Mouse (Mus musculus) cerebellum, postnatal 25 days (tissue): ENCODE results near the gene Ugcg.
"Not testable (repeated sequence)": the region's sequence is repeated elsewhere in the genome, so short reads cannot be mapped to it uniquely, and the experiment has no call there.

ENCODE experiments used
- DNase-seq, 2 experiments: peaks; one replicate each; pipeline ENCODE4 v3.0.0; 2021; ENCODE audit warnings: mixed read lengths in 2 of 2

The Ugcg gene

DNA sequence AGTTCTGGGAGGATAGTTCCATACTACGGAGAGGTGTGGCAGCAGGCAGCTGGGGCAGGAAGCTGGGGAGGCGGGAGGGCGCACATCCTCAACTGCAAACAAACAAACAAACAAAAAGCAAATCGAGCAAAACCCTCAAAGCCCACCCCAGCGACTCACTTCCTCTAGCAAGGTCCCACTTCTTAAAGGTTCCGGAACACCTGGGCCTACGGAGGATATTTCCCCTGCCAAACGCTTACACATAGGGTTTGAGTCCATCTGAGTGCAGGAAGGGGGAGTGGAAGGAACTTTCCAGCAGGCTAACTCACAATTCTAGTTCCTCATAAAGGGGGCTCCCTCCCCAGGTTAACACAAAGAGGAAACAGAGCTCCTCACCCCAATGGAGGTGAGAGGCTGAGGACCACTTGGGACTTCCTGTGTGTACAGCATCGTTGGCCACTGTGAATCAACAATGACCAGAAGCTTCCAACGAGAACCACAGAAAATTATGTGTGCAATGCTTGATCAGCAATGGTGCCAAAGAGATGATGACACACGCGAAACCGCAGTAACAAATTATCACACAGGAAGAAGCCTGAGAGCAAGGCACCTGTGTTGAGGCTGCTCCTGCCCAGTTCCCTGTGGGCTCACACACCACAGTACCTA, 71.9 kb downstream of the Ugcg start:
- DNase-seq = no peak

DNA sequence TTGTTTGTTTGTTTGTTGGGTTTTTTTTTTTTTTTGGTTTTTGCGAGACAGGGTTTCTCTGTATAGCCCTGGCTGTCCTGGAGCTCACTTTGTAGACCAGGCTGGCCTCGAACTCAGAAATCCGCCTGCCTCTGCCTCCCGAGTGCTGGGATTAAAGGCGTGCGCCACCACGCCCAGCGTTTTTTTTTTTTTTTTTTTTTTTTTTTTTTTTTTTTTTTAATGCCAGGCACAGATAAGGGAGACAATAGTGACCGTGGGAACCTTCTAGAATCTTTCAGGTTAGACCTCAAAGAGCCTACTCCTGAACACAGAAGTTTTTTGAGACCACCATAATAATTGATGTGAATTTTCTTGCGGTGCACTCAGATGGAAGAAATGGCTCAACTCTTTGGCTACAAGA, 72.5 kb downstream of the Ugcg start:
- not testable (repeated sequence) for DNase-seq

DNA sequence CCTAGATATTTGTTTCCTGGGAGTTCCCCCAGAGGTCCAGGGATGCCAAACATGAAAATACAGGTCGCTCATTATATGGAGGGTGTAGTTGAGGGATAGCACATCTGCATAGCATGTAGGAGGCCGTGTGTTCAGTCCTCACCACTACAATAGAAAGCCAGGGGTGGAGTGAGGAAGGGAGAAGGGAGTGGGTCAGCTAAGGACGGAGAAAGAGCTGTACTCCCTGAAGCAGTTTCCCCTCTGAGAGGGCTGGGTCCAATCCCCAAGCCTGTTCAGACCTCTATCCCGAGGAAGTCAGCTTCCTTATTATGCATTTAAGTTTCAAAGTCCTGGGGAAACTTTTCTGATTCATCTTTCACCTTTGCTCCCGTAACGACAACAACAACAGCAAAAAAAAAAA, 73.1 kb downstream of the Ugcg start:
- DNase-seq = no peak

DNA sequence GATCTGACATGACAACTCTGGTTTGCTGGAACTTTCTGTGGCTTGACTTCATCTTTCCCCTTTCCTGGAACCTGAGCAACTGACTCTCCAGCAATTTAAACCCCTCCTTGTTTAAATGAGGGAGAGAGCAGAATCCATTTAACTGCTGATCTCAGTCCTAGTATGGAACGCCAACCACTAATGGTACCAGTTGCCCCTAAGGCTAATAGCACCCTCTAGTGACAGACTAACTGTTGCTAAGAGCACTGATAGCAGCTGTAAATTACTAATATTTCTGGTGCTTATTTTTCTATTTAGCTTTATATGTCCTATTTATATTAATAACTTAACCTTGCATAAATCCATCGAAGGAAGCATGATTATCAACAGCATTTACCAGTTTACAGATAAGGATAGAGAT, 74.4 kb downstream of the Ugcg start:
- no peak for DNase-seq

DNA sequence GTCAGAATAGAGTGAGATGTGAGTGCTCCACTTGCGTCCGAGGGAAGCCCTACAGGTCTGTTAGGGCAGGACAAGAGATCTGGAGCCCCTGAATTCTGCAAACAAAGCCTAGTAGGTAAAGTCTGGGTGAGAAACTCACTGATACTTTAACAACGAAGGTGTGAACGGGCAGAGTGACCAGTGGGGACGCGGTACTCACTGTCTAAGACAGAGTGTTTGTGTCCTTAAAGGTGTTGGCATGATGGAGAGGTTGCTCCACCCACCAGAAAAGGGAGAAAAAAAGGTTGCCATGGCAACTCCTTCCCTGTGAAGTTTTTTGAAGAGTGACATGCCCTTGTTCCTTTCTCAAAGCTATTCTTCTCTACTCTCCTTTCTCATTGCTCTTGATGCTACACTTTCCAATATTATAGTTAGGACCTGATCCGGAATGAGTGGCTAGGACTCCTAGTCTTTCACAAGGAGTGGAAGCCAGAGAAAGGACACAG, 75.6 kb downstream of the Ugcg start:
- DNase-seq = no peak

DNA sequence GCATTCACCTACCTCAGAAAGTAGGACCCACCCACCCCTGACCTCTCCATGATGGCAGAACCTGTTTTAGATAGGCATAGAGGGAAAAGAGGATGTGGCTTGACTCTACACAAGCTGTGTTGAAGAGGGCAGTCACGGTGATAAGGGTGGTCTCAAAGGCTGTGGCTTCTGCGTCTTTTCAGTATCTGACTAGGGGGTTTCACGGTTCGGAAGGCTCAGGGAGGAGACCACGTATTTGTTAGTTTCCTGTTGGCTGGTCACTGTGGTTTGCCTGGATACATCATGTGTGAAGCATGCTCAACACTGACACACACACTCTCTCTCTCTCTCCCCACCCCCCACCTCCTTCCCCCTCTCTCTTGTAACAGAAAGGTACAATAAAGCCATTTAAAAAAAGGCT, 76.1 kb downstream of the Ugcg start:
- no peak for DNase-seq

DNA sequence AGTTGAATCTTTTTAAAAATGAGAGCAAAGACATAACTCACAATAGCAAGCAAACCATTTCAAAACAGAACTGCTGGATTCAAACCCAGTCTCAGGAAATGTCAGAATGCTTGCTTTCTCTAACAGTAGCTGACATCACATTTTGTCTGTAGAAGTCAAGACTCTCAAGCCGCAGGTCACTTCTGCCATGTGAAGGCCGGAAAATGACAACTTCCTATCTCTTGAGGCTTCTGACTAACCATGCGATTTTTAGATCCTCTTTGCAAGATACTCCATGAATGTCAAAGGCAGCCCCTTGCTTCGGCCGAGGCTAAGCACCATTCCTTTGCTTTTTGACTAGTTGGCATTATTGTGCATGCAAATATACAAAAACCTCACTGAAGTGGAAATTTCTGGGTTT, 76.6 kb downstream of the Ugcg start:
- DNase-seq = no peak
